Mouse (Mus musculus) cerebellum, adult 9-10 months (tissue): Measurements from ENCODE around the gene Nt5e.

Experiments used
- DNase-seq: peaks from one replicate; pipeline ENCODE4 v3.0.0; 2022

Gene Nt5e

GRCm38 (mm10) chr9:88394852-88395251 lies 67.9 kb downstream of the Nt5e start:
- no peak for DNase-seq

- no peak for DNase-seq
Observed at GRCm38 (mm10) chr9:88398461-88398860, 71.5 kb downstream of the Nt5e start.

GRCm38 (mm10) chr9:88404088-88404487 lies 77.1 kb downstream of the Nt5e start:
- DNase-seq = no peak

- no peak for DNase-seq
Observed at GRCm38 (mm10) chr9:88404515-88404914, 77.5 kb downstream of the Nt5e start.

- DNase-seq = no peak
Observed at GRCm38 (mm10) chr9:88409978-88410377, 83.0 kb downstream of the Nt5e start.

- DNase-seq = no peak
Observed at GRCm38 (mm10) chr9:88416752-88417151, 89.8 kb downstream of the Nt5e start.
